Mouse (Mus musculus) hindlimb bud, embryonic 11.5 days (tissue): ENCODE results near the gene Ndufs2.

Source experiments
- DNase-seq: peaks from one replicate; pipeline ENCODE4 v3.0.0-alpha.2; 2012; ENCODE audit warnings: low read depth, low spot score; ENCODE audit errors: extremely low spot score

Ndufs2 gene

DNA sequence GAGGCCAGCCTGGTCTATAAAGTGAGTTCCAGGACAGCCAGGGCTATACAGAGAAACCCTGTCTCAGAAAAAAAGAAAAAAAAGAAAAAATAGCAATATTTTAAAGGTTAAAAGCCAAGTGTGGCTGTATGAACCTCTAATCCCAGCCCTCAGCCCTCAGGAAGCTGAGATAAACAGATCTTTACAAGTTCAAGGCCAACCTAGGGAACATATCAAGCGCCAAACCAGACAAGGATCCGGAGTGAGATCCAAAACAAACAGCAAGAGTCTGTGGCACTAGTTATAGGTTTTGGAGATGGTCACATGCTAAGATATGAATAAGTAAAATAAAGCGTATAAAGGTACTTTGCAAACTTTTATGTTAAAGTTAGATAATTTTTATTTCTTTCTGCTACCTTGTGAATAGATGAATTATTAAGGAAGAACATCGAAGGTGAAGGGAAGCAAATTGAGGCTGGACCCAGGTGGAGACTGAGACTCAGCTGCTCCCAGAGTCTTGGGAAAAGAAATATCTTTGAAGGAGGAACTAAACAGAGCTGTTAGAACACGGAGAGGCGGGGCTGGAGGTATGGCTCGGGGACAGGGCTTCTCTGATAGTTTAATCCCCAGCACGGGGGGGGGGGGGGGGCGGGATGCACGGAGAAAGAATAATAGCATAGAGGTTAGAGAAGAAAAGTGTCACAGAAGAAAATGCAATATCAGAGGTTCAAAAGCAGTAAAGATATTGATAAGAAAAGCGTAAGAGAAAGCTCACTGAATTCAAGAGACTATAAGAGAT is 47.5 kb downstream of the Ndufs2 start:
- DNase-seq = no peak

DNA sequence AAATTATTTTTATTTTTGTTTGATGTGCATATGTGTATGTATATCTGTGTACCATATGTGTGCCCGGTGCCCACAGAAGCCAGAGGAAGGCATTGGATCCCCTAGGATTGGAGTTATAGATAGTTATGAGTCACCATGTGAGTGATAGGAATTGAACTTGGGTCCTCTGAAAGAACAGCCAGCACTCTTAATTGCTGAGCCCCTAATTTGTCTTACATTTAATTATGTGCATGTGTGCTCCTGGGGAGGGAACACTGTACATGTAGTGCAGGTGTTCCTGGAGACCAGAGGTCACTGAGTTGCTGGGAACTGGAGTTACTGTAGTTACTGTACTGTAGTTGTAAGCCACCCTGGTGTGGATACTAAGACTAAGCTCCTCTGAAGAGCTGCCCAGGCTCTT is 50.4 kb downstream of the Ndufs2 start:
- DNase-seq = no peak

DNA sequence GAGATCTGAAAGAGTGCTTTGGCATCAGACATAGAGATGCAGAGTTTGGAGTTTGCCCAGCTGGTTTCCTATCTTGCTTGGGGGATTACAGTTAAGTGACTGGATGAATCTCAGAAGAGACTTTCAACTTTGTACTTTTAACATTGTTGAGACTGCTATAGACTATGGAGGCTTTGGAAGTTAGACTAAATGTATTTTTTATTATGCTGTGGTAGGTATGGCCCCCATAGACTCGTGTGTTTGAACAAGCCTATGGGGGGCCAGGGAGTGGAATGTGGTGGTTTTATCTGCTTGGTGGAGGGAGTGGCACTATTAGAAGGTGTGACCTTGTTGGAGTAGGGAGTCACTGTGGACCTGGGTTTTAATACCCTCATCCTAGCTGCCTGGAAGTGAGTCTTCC is 51.7 kb downstream of the Ndufs2 start:
- DNase-seq = no peak

DNA sequence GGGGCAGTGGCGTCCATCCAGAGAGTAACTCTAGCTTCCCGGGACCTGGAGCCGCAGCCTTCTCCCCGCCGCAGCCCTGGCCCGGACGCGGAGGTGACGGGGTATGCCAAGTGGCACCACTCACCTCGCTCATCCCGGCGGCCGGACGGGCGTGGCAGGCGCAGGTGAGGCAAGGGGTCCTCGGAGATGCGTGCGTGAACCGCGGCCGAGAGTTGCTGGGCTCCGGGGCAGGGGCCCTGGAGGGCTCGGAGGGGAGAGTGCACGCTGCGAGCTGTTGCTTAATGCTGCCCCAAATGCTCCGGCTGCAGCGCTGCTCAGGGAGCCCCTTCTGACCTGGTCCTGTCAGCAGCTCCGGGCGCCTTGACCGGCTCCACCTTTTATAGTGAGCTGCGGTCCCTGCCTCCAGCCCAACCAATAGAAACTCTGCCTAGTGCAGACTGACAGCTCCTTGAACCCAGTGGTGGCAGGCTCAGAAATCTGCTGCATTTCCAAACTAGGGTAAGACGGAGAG is 55.2 kb downstream of the Ndufs2 start, which contains the start of gene Pcp4l1:
TSS of gene Pcp4l1 (minus strand) at position 382 of the 511 bp plus-strand sequence.
- DNase-seq = no peak

DNA sequence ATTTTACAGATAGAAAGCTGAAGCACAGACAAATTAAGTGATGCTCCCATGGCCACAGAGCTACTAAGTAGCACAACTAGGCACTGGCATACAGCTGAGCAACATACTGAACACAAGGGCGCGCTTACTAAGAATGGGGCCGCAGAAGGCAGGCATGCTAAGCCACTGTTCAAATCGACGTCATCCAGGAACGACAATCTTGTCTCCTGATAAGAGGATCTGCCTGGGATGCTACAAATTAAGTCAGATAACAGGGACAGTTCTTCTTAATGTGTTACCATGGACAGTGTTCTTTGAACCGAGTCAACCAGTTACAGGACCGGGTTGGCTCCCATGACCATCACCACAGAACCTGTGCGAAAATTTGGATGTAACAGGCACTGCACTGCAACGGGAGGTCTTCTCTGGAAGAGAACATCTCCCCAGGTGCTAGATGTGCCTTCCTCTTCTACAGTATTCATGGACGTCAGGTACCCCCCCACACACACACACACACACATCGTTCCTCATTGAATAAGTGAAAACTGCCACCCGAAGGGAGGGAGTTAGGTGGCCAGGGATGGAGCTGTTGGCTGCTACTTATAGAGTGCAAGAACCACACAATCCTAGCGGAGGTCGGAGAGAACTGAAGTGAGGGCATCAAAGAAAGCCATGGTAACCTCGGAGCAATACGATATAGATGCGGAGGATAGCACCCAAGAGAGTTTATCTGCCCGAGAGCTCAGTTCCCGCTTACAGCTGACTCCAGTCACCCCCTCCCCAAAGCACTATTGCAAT is 56.0 kb downstream of the Ndufs2 start:
- no peak for DNase-seq

DNA sequence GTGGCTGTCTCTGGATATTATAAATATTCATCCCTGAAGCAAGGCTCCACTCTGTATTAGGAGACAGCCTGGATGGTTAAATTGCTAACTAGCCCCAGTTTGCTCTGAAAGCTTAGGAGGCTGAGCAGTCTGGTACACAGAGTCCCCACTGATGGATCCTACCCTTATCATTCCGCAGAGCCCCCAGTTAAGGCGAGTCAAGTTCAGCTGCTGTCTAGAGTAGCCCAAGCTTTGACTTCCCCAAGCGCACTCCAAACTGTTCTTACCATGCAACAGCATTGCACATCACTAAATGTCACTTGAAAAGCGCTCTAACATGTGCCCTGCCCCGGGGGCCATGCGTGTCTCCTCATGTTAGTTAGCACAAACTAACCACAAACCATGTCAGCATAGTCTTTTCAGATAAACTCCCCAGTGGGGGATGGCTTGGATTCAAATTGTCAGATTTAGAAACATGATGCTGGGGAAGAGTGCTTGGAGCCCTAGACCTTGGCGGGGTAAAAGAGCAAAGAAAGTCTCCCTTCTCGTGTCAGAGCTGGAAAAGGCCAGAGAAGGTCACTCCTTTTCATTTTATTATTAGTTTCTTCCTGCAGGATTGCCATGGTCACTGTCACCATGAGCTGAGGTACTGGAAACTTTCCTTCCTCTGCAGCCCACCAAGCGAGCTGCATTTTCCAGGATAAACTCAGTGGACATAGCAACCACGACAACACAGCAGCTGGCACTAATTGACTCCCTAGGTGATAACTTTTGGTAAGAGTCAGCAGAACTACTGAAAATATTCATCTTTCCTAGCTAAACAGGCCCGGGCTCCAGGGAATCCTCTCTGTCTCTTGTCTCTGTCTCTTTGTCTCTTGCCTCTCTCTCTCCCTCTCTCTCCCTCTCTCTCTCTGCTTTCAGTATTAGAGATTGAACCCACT is 57.0 kb downstream of the Ndufs2 start:
- no peak for DNase-seq

DNA sequence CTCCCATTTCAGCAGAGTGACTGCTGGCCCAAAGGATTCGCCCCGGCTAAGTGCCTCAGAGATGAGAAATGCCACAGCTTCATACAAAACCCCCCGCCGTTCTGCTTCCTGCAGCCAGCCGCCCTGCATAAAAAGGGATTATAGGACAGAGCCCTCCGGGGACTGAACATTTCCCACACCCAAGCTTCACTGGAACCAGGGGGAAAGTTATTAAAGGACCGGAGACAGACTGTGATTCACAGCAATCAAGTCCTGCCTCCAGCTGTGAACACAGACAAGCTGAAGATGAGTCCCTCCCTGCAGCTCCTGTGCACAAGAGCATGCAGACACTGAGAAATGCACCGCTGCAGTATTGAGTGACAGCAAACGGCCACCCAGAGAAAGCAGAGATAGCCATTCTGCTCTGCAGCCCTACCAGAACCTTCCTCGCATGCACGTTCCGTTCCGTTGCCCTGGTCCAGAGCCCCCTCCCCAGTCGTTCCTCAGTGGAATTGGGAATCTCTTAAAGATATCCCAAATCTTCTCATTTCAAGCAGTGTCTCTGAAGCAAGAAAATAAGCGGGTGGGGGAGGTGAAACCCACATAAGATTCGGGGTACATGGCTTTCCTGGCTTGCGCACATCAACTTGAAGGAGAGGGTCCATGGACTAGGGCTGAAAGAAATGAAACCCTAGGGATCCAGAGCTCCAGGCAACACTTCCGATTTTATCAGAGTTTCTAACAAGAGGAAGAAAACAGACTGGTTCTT is 57.9 kb downstream of the Ndufs2 start:
- no peak for DNase-seq

DNA sequence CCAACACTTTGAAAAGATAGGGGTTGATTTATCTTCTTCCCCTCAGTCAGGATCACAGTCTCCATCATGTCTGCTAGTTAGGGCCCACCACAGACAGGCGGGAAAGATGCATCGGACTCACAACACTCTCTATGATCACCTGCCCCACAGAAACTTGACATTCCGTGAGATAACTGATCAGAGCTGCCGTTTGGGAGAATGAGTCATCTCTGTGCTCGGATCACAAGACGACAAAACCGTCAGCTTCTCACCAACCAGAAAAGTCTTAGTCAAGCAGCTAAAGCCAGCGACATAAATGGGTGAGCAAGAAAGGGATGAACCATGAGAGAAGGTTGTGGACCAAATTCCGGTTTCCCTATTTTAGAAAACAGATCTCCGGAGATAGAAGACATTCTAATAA is 58.9 kb downstream of the Ndufs2 start:
- DNase-seq = no peak

DNA sequence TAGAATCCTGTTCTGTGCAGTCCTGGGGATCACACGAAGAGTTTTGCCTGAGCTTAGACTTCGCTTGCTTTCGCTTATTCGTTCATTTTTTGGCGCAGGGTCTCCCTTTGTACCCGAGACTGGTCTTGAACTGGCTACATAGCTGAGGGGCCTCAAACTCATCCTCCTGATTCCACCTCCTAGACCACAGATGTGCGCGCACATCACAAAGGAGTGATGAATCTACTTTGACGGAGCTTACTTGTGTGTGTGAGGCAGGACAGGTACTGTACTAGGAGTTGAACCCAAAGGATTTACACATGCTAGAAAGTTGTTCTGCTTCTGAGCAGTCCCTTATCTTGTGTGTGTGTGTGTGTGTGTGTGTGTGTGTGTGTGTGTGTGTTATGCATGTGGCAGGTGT is 60.4 kb downstream of the Ndufs2 start:
- DNase-seq = no peak

DNA sequence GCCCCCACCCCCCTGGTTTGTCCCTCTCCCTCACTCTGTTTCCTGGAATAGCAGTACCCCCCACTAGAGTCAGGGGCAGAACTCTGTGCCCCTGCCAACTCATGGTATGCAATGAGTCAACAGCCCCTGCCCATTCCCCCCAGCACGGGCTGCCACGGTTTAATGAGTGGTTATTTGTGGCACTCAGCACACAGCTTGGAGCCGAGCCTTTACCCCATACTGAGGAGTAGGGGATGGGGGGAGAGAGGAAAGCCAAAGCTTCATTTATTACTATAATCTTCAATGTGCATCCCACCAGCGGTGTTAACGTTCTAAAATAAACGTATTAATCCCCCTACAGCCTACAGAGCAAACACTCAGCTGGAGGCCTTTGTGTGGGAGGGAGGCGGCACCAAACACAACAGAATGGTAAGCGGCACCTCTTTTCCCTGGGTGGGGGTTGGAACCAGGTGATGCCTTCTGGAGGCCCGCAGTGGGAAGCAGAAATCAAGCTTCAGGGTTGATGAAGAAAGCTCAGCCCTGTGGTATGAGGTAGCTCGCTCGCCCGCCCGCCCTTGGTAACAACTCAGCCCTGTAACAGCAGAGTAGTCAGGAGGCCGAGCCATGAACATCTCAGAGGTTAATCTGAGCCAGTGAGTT is 61.6 kb downstream of the Ndufs2 start:
- no peak for DNase-seq

DNA sequence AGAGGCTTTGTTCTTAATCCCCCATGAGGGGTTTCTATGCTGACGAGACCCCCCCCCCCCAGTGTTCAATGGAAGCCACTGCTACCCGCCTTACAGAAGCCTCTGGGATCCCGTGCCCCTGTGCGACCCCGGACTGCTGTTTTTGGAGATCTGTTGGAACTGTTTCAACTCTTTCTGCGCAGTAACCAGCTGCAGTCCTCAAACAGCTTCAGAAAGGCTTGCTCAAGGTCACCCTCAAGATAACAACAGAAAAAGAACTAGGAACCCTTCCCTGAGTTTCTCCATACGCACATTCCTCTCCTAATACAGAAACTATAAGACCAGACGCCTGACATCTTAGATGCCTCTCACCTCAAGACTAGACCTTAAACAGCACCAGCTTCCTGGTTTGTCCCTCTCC is 62.1 kb downstream of the Ndufs2 start:
- no peak for DNase-seq

DNA sequence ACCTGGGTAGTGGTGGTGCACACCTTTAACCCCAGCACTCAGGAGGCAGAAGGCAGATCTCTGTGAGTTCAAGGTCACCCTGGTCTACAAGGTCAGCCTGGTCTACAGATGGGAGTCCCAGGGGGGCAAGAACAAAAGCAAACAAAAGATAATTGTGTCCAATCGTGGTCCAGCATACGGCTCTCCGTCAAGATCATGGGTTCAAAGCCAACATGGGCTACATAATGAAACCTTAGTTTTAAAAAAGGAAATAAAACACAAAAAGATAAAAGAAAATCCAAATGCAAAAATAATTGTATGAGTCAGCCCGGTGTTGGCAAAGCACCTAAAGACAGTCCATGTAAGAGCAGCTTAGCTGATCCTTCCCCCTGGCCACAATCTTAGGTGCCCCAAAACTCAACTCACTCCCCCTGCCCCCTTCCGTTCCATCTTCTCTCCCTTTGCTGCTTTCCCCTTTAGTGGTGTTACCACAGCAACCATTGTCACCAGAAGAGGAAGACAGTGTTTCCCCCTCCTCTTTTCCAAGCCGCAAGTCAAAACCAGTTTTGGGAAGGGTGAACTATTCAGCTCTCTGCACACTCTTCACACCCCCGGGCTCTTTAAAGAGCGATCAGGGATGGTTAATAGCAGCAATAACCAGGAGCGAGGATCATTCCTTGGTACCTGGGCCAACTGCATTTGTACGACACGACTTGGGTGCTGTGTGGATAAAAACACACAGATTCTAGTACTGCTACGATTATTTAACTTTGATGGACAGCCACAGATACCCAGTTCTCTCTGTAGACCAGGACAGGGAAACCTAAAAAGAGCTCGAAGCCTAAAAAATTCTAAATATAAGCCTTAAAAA is 63.1 kb downstream of the Ndufs2 start:
- no peak for DNase-seq

DNA sequence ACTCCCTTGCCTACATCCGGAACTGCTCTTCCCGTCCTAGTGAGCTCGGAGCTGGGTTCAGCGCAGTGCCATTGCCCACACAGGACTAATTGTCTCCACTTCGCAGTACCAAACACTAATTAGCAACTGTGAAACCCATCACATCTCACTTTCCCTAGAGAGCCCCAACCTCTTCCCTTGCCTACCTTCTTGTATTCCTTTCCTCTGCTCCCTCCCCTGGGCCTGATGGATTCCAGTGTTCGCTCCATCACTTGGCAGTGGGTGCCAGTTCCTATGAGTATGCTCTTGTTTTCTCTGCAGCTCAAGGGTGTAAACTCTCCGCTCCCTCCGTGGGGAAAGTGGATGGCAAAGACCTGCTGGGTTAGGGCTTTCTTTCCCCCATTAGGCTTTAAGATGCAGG is 65.5 kb downstream of the Ndufs2 start:
- DNase-seq = no peak
